Mouse (Mus musculus) spleen, adult 12 weeks (tissue): ENCODE results near the gene Olfm2.
"Not testable (repeated sequence)": the region's sequence is repeated elsewhere in the genome, so short reads cannot be mapped to it uniquely, and the experiment has no call there.

Experiments
- DNase-seq: peaks from one replicate; pipeline ENCODE4 v3.0.0; 2022; ENCODE audit warnings: low spot score

The Olfm2 gene

DNA sequence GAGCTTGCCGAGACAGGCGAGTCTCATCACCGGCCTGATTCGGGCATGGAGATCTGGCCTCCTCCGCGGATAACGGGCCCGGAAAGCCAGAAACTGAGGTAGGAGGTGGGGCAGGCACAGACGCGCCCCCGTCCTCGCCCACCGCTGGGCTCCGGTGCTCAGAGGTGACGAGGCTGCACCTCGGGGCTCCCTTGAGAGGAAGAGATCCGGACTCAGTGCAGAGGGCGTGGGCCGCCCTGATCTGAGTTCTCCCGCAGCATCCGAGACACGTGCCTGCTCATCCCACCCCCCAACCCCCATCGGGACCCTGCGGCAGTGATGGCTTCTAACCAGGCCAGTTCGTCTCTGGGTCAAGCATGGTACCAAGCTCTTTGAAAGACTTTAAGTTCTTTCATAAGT is 93.9 kb downstream of the Olfm2 start:
- DNase-seq, result no peak

- peak; percentile 95 for DNase-seq
Observed at GRCm38 (mm10) chr9:20651602-20652259, 94.4 kb downstream of the Olfm2 start, which contains the start of gene Pin1. TSS of gene Pin1 (plus strand) at chr9:20652095.

- peak; percentile 23 for DNase-seq
Observed at GRCm38 (mm10) chr9:20645121-20645520, 101.0 kb downstream of the Olfm2 start.

DNA sequence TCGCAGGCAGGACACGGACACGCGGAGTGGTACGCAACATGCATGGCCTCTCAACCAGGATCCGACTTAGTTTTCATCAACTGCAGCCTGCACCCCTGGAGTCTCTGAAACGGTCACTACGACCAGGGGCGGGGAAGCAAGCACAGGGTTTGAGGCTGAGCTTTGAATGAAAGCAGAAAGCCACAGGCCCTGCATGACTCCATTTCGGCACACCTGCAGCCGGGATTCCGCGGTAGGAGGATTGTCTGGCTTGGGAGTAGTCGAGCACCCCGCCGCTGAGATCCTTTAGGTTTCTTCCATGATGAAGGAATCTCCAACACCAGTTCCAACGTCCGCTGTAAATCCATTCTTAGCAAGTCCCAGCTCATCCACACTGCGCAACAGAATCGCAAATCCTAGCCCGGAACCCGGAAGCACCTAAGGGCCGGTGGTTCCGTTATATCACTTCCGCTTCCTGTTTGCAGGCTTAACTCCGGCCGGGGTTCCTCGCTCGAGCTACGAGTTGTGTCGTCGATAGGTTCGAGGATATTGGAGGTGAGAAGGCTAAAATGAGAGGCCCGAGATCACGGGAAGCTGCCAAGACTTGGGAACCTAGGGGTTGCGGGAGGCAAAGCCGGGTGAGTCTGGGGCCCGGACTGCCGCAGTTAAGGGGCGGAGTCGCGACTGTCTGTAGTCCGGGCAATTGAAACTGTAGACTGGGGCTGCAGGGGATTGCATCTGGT is 101.6 kb downstream of the Olfm2 start, which contains the start of gene Fbxl12:
Gene Fbxl12 (minus strand): TSS at position 408 of the 722 bp plus-strand sequence.
- DNase-seq, result peak; percentile 67

DNA sequence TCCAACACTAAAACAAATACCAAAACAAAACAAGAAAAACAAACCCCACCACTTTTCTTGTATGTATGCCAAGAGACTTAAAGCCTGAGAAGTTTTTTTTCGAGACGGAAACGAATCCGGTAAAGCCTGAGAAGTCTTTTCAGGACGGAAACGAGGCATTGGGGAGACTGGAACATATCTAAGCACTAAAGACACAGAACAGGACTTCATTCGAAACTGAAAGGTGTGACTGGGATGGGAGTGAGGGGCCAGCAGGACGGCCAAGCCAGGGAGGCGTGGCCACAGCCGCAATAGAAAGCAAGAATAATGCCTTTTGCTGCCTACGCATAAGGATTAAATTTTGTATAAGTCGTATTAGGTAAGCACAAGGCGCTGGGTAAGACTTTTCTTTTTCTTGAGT is 102.4 kb downstream of the Olfm2 start:
- no peak for DNase-seq

DNA sequence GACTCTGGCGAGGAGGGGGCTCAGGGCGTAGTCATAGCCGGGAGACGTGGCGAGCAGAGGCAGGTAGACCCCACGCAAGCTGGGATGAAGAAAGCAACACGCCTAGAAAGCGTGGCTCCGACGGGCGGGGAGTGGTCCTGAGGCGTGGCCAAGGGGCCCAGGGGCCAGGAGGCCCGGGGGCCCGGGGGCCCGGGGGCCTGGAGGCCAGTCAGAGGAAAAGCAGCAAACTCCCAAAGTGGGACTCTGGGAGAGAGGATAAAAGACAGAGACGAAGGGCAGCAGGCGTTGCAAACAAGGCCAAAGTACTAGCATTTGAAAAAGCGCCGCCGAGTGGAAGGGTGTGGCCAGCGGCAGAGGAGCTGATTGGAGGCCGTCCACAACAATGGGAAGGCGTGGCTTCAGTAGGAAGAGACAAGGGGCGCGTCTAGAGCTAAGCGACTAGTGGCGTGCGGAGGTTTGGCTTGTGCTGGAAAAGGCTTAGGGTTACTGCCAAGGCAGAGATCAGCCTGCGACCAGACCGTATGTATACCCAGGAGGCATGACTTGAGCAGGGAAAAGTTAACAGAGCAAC is 103.2 kb downstream of the Olfm2 start:
- peak; percentile 65 for DNase-seq

DNA sequence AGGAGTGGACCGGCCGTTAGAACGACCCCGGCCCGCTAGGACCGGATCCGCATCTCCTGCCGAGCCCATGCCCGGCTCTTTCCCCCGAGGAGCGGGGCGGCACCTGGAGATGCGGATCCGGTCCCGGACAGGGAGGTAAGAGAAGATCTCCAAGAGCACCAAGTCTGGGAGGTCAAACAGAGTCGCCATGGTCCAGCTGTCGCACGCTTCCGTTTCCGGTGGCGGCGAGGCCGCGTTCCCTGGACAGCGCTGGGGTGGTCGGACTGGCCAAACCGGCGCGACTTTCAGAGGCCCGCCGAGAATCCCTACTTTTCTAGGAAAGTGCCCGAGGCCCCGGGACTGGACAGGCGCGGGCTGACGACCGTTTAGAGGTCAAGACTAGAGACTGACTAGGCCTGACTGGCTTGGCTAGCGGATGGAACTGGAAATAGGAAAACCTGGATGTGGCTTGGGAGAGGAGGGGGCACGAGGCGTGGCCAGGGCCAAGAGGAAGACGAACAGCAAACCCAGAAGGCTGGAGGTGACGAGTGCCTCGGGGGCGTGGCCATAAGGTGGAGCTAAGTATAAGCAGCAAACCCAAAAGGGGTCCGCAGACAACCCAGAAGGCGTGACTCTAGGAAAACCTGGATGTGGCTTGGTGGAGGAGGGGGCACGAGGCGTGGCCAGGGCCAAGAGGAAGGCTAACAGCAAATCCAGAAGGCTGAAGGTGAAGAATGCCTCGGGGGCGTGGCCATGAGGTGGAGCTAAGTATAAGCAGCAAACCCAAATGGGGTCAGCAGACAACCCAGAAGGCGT is 103.9 kb downstream of the Olfm2 start, which contains the start of gene Ubl5:
Gene Ubl5 (plus strand): TSS at position 778 of the 795 bp plus-strand sequence.
- peak; percentile 33 for DNase-seq

GRCm38 (mm10) chr9:20641501-20641900 is 104.6 kb downstream of the Olfm2 start:
- no peak for DNase-seq

GRCm38 (mm10) chr9:20639486-20639885 is 106.7 kb downstream of the Olfm2 start:
- no peak for DNase-seq

GRCm38 (mm10) chr9:20638552-20638951 is 107.6 kb downstream of the Olfm2 start:
- DNase-seq, result no peak

DNA sequence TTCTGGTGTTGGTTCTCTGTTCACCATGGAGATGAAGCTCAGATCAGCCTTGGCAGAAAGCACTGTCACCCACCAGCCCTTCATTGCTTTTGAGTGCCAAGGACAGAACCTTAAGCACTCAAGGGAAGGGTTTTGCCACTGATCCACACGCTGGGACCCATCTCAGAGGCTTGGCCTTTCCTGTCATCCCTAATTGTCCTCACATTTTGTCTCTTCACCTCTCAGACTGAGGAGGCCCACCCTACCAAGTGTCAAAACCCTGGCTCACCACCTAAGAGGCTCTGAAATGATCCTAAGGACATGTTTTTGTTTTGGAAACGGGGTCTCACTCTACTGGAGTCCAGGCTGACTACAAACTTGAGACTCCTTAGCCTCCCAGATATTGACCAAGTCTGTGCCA is 109.4 kb downstream of the Olfm2 start:
- DNase-seq, result no peak

DNA sequence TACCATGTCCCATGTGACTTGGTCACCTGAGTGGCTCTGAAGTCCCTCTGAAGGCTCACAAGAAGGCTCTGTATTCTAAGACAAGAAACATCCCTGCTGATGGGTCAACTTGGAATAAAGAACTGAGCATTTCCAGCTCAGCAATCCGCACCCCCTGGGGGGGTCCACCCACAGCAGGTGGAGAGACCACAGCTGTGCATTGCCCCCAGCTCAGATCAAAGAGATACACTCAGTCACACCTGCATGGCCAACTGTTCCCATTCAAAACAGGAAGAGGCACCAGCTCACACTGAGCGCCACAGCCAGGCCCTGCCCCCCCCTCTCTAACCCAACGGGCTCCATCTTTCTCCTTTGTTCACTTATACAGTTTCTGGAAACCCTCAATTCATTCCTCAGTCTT is 109.9 kb downstream of the Olfm2 start:
- DNase-seq, result no peak

DNA sequence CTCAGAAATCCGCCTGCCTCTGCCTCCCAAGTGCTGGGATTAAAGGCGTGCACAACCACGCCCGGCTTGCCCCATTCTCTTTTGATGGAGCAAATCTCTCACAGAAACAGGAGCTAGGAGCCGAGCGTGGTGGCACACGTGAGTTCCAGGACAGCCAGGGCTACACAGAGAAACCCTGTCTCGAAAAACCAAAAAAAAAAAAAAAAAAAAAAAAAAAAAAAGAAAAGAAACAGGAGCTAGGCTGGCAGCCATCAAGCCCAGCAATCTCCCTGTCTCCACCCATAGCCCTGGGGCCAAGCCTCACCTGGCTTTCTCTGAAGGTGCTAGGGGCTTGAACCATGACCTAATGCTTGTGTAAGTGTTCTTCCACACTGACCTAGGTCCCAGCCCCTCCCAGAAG is 110.5 kb downstream of the Olfm2 start:
- DNase-seq, result not testable (repeated sequence)

- no peak for DNase-seq
Observed at GRCm38 (mm10) chr9:20631332-20631731, 114.8 kb downstream of the Olfm2 start.
